Mouse (Mus musculus) MEL (cell line): ENCODE data around the gene Ecm1. TPM values are rescaled to one million over a fixed set of nuclear protein-coding genes. Genes with fewer than 3 reads are reported as not detected.
"Not testable (repeated sequence)": the region's sequence is repeated elsewhere in the genome, so short reads cannot be mapped to it uniquely, and the experiment has no call there.

Source experiments
- DNase-seq: peaks from one replicate; pipeline ENCODE4 v3.0.0; 2011; ENCODE audit warnings: low read depth, low spot score
- H3K27ac ChIP-seq: 2 replicates; pipeline ENCODE4 v1.5.1; 2012; ENCODE audit warnings: low read depth, mild to moderate bottlenecking, control low read depth, low read length, moderate library complexity; ENCODE audit not compliant: control insufficient read depth
- H3K27me3 ChIP-seq, 2 experiments: fragments of 150-350 bp in 1 of 2; sonication (generic) in 1 of 2; 2 replicates each; pipeline ENCODE4 v1.6.1; 2012; ENCODE audit warnings: low read length in 2 of 2, mild to moderate bottlenecking in 2 of 2, improper control_type of control experiment in 1 of 2, moderate library complexity in 1 of 2; ENCODE audit not compliant: insufficient read depth in 2 of 2, control insufficient read depth in 1 of 2
- H3K36me3 ChIP-seq, 2 experiments: 2 replicates each; pipeline ENCODE4 v1.6.1; 2012 to 2014; ENCODE audit warnings: low read length in 2 of 2, improper control_type of control experiment in 1 of 2, inconsistent platforms in 1 of 2, mild to moderate bottlenecking in 1 of 2; ENCODE audit not compliant: insufficient read depth in 2 of 2, control insufficient read depth in 1 of 2
- H3K4me1 ChIP-seq, 2 experiments: fragments of 150-350 bp in 1 of 2; sonication (generic) in 1 of 2; 2 replicates each; pipeline ENCODE4 v1.6.1; 2012; ENCODE audit warnings: low read length in 2 of 2, improper control_type of control experiment in 1 of 2, mild to moderate bottlenecking in 1 of 2; ENCODE audit not compliant: insufficient read depth in 2 of 2, control insufficient read depth in 1 of 2
- H3K4me3 ChIP-seq, 2 experiments: fragments of 150-350 bp in 1 of 2; sonication (generic) in 1 of 2; 2 replicates each; pipeline ENCODE4 v1.5.1; 2012; ENCODE audit warnings: low read depth in 2 of 2, low read length in 2 of 2, mild to moderate bottlenecking in 2 of 2, moderate library complexity in 2 of 2, control low read depth in 1 of 2, improper control_type of control experiment in 1 of 2; ENCODE audit not compliant: control insufficient read depth in 1 of 2, insufficient read depth in 1 of 2
- H3K79me2 ChIP-seq: 2 replicates; pipeline ENCODE4 v1.6.1; 2012; ENCODE audit warnings: mild to moderate bottlenecking, low read length, moderate library complexity; ENCODE audit not compliant: control insufficient read depth, poor library complexity, insufficient read depth
- H3K9ac ChIP-seq: 2 replicates; pipeline ENCODE4 v1.6.1; 2012; ENCODE audit warnings: low read depth, mild to moderate bottlenecking, control low read depth, low read length, moderate library complexity; ENCODE audit not compliant: control insufficient read depth, poor library complexity, severe bottlenecking
- H3K9me3 ChIP-seq: fragments of 150-350 bp; sonication (generic); replicated peaks from 2 replicates; pipeline ENCODE4 v1.6.1; 2012; ENCODE audit warnings: mild to moderate bottlenecking, low read length, improper control_type of control experiment, moderate library complexity; ENCODE audit not compliant: insufficient read depth
- CTCF ChIP-seq, 3 experiments: IDR thresholded peaks in 2 of 3; conservative IDR thresholded peaks in 1 of 3; 2 replicates each; pipeline ENCODE4 v1.5.1; 2011 to 2012; ENCODE audit warnings: low read length in 3 of 3, low read depth in 2 of 3, mild to moderate bottlenecking in 2 of 3, improper control_type of control experiment in 1 of 3, inconsistent platforms in 1 of 3, mixed read lengths in 1 of 3, moderate library complexity in 1 of 3; ENCODE audit not compliant: control insufficient read depth in 1 of 3, insufficient read depth in 1 of 3, poor library complexity in 1 of 3, severe bottlenecking in 1 of 3
- E2F4 ChIP-seq: IDR thresholded peaks from 2 replicates; pipeline ENCODE4 v1.6.1; 2011; ENCODE audit warnings: low read depth, low read length, improper control_type of control experiment, borderline replicate concordance
- ELF1 ChIP-seq: IDR thresholded peaks from 2 replicates; pipeline ENCODE4 v1.6.1; 2014; ENCODE audit warnings: low read depth, mild to moderate bottlenecking, inconsistent platforms, low read length, improper control_type of control experiment, moderate library complexity
- GATA1 ChIP-seq: IDR thresholded peaks from 2 replicates; pipeline ENCODE4 v1.6.1; 2011; ENCODE audit warnings: low read depth, low read length, improper control_type of control experiment
- HCFC1 ChIP-seq: IDR thresholded peaks from 2 replicates; pipeline ENCODE4 v1.6.1; 2012; ENCODE audit warnings: low read depth, mild to moderate bottlenecking, inconsistent platforms, low read length, improper control_type of control experiment, moderate library complexity
- KAT2A ChIP-seq: conservative IDR thresholded peaks from 2 replicates; pipeline ENCODE4 v1.6.1; 2012; ENCODE audit warnings: low read depth, low read length, improper control_type of control experiment, inconsistent platforms
- MAZ ChIP-seq: IDR thresholded peaks from 2 replicates; pipeline ENCODE4 v1.6.1; 2012; ENCODE audit warnings: low read depth, mild to moderate bottlenecking, inconsistent platforms, low read length, improper control_type of control experiment
- NELFE ChIP-seq: IDR thresholded peaks from 2 replicates; pipeline ENCODE4 v1.6.1; 2011; ENCODE audit warnings: low read depth, low read length, improper control_type of control experiment
- POLR2AphosphoS2 ChIP-seq: IDR thresholded peaks from 2 replicates; pipeline ENCODE4 v1.6.1; 2011; ENCODE audit warnings: low read length, improper control_type of control experiment
- RAD21 ChIP-seq: IDR thresholded peaks from 2 replicates; pipeline ENCODE4 v1.6.1; 2011; ENCODE audit warnings: mild to moderate bottlenecking, low read depth, low read length, improper control_type of control experiment
- RCOR1 ChIP-seq: IDR thresholded peaks from 2 replicates; pipeline ENCODE4 v1.6.1; 2012; ENCODE audit warnings: low read depth, mild to moderate bottlenecking, inconsistent platforms, low read length, improper control_type of control experiment
- SMC3 ChIP-seq: IDR thresholded peaks from 2 replicates; pipeline ENCODE4 v1.6.1; 2011; ENCODE audit warnings: low read depth, low read length, improper control_type of control experiment
- USF1 ChIP-seq: IDR thresholded peaks from 2 replicates; pipeline ENCODE4 v1.6.1; 2014; ENCODE audit warnings: low read depth, mild to moderate bottlenecking, inconsistent platforms, low read length, improper control_type of control experiment, moderate library complexity
- USF2 ChIP-seq, 2 experiments: IDR thresholded peaks; 2 replicates each; pipeline ENCODE4 v1.6.1; 2011 to 2012; ENCODE audit warnings: improper control_type of control experiment in 2 of 2, low read length in 2 of 2, borderline replicate concordance in 1 of 2, inconsistent platforms in 1 of 2, low read depth in 1 of 2, mild to moderate bottlenecking in 1 of 2; ENCODE audit not compliant: insufficient read depth in 1 of 2
- ZMIZ1 ChIP-seq: IDR thresholded peaks from 2 replicates; pipeline ENCODE4 v1.6.1; 2012; ENCODE audit warnings: low read depth, mild to moderate bottlenecking, inconsistent platforms, low read length, improper control_type of control experiment, moderate library complexity
- ZNF384 ChIP-seq: IDR thresholded peaks from 2 replicates; pipeline ENCODE4 v1.6.1; 2012; ENCODE audit warnings: low read depth, mild to moderate bottlenecking, inconsistent platforms, low read length, improper control_type of control experiment
- polyA plus RNA-seq, 2 experiments: library from polyadenylated mRNA; stranded (reverse) in 1 of 2; unstranded in 1 of 2; fragments of >175 nt in 1 of 2; fragments of >200 nt in 1 of 2; gene quantifications; 2 replicates each; pipeline versions ENCODE4 v1.2.1 to v1.2.4; 2012; ENCODE audit warnings: low replicate concordance in 2 of 2, low read depth in 1 of 2; ENCODE audit not compliant: insufficient read length in 2 of 2, insufficient read depth in 1 of 2, missing spikeins in 1 of 2
- total RNA-seq: library from RNA; depleted of rRNA; stranded (reverse); fragments of 300-350 nt; gene quantifications from 2 replicates; pipeline ENCODE4 v1.2.3, GENCODE M21; 2012

Gene Ecm1
- total and polyA plus RNA-seq, 3 experiments = 1.0 to 9.5 TPM; not detected in 1

DNA sequence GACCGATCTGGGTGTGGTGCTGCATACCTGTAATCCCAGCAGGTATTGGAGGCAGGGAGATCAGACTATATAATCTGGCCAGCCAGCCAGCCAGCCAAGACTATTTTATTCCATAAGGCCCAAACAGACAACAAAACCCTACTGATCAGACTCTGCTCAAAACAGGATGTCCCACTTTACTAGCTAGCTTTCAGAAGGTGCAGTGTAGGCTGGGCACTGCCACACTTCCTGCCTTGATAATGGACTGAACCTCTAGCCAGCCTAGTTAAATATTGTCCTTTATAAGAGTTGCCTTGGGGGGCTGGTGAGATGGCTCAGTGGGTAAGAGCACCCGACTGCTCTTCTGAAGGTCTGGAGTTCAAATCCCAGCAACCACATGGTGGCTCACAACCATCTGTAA is 48.8 kb downstream of the Ecm1 start:
- not testable (repeated sequence) for H3K4me1 ChIP-seq, H3K9me3 ChIP-seq, DNase-seq, H3K79me2 ChIP-seq, H3K9ac ChIP-seq, H3K27ac ChIP-seq, H3K4me3 ChIP-seq, H3K36me3 ChIP-seq, H3K27me3 ChIP-seq

DNA sequence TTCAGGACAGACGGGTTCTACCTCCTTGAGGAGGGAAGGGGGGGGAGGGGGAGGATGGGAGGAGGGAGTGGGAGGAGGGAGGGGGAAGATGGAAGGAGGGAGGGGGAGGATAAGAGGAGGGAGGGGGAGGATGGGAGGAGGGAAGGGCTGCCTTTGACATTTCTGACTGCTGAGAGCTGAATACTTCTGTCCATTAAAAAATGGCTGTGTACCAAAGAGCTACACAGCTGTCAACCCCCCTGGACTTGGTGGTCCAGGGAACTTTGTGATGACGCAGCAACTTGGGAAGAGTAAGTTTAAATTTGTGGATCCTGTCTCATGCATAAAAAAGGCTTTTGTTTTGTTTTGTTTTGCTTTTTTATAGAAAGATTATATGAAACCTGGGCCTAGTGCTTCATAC is 49.4 kb downstream of the Ecm1 start:
- TF ChIP-seq POLR2AphosphoS2 (no peak), USF1 (no peak), ZMIZ1 (no peak), USF2 (IDR thresholded peaks at IDR 0.05; ENCODE audit: borderline replicate concordance in 1 of 2, insufficient read depth in 1 of 2, low read depth in 1 of 2, low read length in 2 of 2) (no peak), RAD21 (no peak), RCOR1 (no peak), ELF1 (no peak)
- TF ChIP-seq, all 39 proteins: peak for 0
- H3K79me2 ChIP-seq = no peaks in the 10 kb centered on the region
- H3K36me3 ChIP-seq = no peaks in the 10 kb centered on the region
- no peaks in the 10 kb centered on the region for H3K9me3 ChIP-seq
- no peak overlapping the region for H3K4me3 ChIP-seq
- no peak overlapping the region for H3K27ac ChIP-seq
- DNase-seq = no peak
- H3K27me3 ChIP-seq = no peaks in the 10 kb centered on the region
- H3K9ac ChIP-seq = no peak overlapping the region
- H3K4me1 ChIP-seq = peaks cover 0 to 7% of the 10 kb centered on the region in 2 experiments; a peak in 1 of 4 replicates

DNA sequence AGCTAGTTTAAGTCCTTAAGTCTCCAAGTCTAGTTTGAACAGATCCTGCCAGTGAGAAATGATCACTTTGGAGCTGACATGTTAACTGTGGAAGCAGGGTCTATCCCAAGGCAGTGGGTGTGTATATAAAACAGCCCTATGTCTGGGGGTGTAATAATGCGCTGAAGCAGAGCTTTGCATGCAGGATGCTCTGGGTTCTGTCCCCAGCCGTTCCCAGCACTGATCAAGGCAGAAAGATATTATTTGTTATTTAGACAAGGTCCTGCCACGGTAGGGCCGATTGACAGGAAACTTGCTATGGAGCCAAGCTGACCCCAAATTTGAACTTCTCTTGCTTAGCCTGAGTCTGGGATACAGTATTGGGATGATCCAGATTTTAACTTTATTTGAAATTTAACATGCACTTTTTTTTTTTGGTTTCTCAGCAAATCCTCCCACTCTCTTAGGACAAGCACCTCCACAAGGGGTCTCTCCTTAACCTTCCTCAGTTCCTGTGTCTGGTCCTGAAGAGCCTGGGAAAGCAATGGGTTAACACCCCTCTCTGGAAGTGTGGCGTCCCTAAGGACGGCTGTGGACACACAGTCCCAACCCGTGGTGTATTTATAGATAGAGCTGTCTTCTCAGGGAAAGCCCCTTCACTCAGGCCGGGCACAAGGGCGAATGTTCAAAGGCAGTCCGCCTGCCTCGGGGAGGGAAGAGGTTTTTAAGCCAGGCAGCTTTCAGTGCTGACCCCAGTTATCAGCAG is 50.0 kb downstream of the Ecm1 start:
- Histone ChIP-seq H3K27me3 (no peaks in the 10 kb centered on the region), H3K79me2 (no peaks in the 10 kb centered on the region), H3K4me1 (peaks cover 0 to 7% of the 10 kb centered on the region in 2 experiments; a peak in 1 of 4 replicates), H3K36me3 (no peaks in the 10 kb centered on the region), H3K4me3 (no peak overlapping the region), H3K9ac (no peak overlapping the region), H3K9me3 (no peaks in the 10 kb centered on the region), H3K27ac (no peak overlapping the region)
- no peak for DNase-seq
- 0 out of 2 replicates have a peak, but pooled peaks have one; percentile 4 for TF ChIP-seq SMC3
- no peak for TF ChIP-seq USF1
- TF ChIP-seq RAD21 = no peak; the same call in 1 of the 2 replicates
- TF ChIP-seq ZNF384 = peak; percentile 33; the same call in 1 of the 2 replicates
- TF ChIP-seq MAZ = no peak
- no peak for TF ChIP-seq GATA1
- no peak for TF ChIP-seq NELFE
- TF ChIP-seq HCFC1 = no peak
- TF ChIP-seq ZMIZ1 = no peak
- no peak for TF ChIP-seq E2F4
- no peak for TF ChIP-seq KAT2A
- no peak for TF ChIP-seq ELF1
- TF ChIP-seq CTCF (IDR thresholded peaks at IDR 0.05 in 2 of 3, conservative IDR thresholded peaks at IDR 0.05 in 1 of 3; ENCODE audit: control insufficient read depth in 1 of 3, insufficient read depth in 1 of 3, low read depth in 2 of 3, low read length in 3 of 3, poor library complexity in 1 of 3, severe bottlenecking in 1 of 3) = peak in 1 of 3 experiments; percentile 14; a peak in 1 of 6 replicates
